Mouse (Mus musculus) spleen, adult 2 months (tissue): ENCODE data around the gene Defb48. TPM values are rescaled to one million over a fixed set of nuclear protein-coding genes. Genes with fewer than 3 reads are reported as not detected.

ENCODE experiments used
- DNase-seq, 2 experiments: peaks; one replicate each; pipeline versions ENCODE4 v3.0.0 to v3.0.0-alpha.2; 2012 to 2021; ENCODE audit warnings: low spot score in 2 of 2, low read depth in 1 of 2
- H3K27ac ChIP-seq: fragments of 200-500 bp; 2 replicates; pipeline ENCODE4 v1.5.1; 2012; ENCODE audit warnings: low read length, inconsistent platforms; ENCODE audit not compliant: insufficient read depth
- H3K27me3 ChIP-seq: fragments of 200-500 bp; 2 replicates; pipeline ENCODE4 v1.6.1; 2012; ENCODE audit warnings: mild to moderate bottlenecking, moderate library complexity, low read length, inconsistent platforms; ENCODE audit not compliant: control insufficient read depth, insufficient read depth
- H3K36me3 ChIP-seq: fragments of 200-500 bp; 2 replicates; pipeline ENCODE4 v1.6.1; 2012; ENCODE audit warnings: mild to moderate bottlenecking, low read length, inconsistent platforms; ENCODE audit not compliant: control insufficient read depth, insufficient read depth
- H3K4me1 ChIP-seq: fragments of 200-500 bp; 2 replicates; pipeline ENCODE4 v1.6.1; 2011; ENCODE audit warnings: inconsistent platforms; ENCODE audit not compliant: control insufficient read depth, insufficient read depth, insufficient read length
- H3K4me3 ChIP-seq: fragments of 200-500 bp; 2 replicates; pipeline ENCODE4 v1.5.1; 2011; ENCODE audit warnings: mild to moderate bottlenecking, inconsistent platforms; ENCODE audit not compliant: insufficient read depth, insufficient read length; ENCODE audit errors: extremely low read depth
- CTCF ChIP-seq: fragments of 200-500 bp; IDR thresholded peaks from 2 replicates; pipeline ENCODE4 v1.5.1; 2011; ENCODE audit warnings: mild to moderate bottlenecking, inconsistent platforms; ENCODE audit not compliant: insufficient read depth, insufficient read length, insufficient replicate concordance; ENCODE audit errors: extremely low read depth
- POLR2A ChIP-seq: fragments of 200-500 bp; IDR thresholded peaks from 2 replicates; pipeline ENCODE4 v1.6.1; 2011; ENCODE audit warnings: low read depth, low read length, inconsistent platforms
- WGBS: fragments of 180-500 bp; shearing (Covaris S2); methylation state at CpG from one replicate; pipeline ENCODE4 v1.1.7; 2018; 5-methylcytosine and 5-hydroxymethylcytosine counted together
- polyA plus RNA-seq: library from polyadenylated mRNA; depleted of rRNA; stranded (reverse); fragments of >200 nt; gene quantifications from 2 replicates; pipeline ENCODE4 v1.2.3, GENCODE M21; 2012

The Defb48 gene
- polyA plus RNA-seq, 1 experiment: not detected

DNA sequence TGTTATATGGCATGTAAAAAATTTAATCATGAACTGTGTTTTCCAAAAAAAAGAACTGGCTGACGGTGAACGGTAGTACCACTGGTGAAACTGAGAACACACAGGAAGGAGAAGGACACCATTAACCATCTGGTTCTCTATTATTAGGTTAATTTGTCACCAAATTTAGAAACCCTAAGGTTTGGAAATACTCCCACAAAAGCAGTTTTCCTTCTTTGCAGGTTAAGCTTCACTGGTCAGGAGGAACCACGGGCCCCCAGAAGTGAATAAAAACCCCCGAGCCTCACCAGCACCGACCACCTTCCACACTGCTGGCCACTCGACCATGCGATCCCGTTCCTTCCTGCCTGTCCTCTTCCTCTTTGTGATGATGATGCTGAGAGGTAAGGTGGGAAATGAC is 13.5 kb upstream of the Defb48 start, which contains the start of gene Defb47:
Gene Defb47 (plus strand): TSS at position 301 of the 400 bp plus-strand sequence.
- no peaks in the 10 kb centered on the region for H3K4me1 ChIP-seq
- H3K36me3 ChIP-seq: no peaks in the 10 kb centered on the region
- H3K27ac ChIP-seq: no peak within 1 kb of the TSS
- TF ChIP-seq POLR2A (no peak), CTCF (no peak)
- H3K27me3 ChIP-seq: no peaks in the 10 kb centered on the region
- no peak within 1 kb of the TSS for H3K4me3 ChIP-seq
- 30% methylated on average over 8 of the region's 8 CpGs for WGBS
- DNase-seq: no peak

DNA sequence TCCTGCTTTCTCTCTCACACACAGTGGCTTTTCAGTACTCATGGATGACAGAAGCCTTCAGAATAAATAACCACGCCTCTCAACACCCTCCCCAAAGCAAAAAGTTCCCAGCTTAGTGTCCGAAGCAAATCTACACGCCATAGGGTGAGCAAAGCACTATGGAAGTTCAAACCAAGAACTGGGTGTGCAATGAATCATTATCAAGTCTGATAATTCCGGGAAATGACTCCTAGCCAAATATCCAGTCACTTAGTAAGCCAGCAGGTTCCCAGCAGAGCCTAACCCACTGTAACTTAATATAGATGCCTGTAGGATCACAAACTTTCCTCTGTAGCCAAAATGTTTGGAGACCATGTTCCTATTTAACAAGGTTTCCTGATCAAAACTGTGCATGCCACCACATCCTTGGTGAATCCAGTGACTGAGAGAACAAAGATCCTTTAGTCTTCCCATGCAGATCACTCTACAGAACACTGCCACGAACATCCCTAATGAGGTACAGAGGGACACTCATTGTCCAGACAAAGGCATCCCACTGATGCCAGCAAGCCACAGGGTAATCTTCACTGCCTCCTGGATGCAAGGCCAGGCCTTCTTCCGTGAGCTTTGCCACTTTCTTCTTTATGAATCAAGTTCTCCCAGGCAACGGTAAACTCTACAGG is 7.7 kb upstream of the Defb48 start:
- TF ChIP-seq CTCF: no peak
- TF ChIP-seq POLR2A: no peak

DNA sequence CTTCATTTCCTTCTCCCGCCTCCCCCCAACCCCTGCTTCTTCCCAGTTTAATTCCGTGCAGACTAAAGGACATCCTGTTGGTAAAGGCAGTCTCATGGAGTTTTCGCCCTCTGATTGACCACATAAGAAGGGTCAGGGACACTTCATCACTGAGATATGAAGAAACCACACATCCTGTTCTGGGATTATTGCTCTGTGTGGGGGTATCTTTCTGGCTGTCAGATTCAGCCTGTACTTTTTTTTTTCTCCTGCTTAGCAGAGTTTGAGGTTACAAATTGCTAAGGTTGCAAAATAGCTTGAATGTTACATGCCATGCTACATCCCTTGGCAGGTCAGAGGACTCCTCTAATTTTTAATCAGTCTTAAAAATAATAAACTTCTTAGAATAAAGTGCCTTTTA is 7.0 kb upstream of the Defb48 start:
- no peaks in the 10 kb centered on the region for H3K27me3 ChIP-seq
- TF ChIP-seq POLR2A: no peak
- no peak for TF ChIP-seq CTCF
- no peak overlapping the region for H3K27ac ChIP-seq
- H3K4me1 ChIP-seq: no peaks in the 10 kb centered on the region; the same call in 1 of the 2 replicates
- no peak overlapping the region for H3K4me3 ChIP-seq
- DNase-seq: no peak
- WGBS: 27% methylated on average over 3 of the region's 3 CpGs
- H3K36me3 ChIP-seq: no peaks in the 10 kb centered on the region

More for the DNA sequence above, 7.7 kb upstream of the Defb48 start:
- H3K4me3 ChIP-seq: no peak overlapping the region
- 88% methylated on average over 7 of the region's 7 CpGs for WGBS
- H3K36me3 ChIP-seq: no peaks in the 10 kb centered on the region
- H3K27me3 ChIP-seq: no peaks in the 10 kb centered on the region
- no peaks in the 10 kb centered on the region; the same call in 1 of the 2 replicates for H3K4me1 ChIP-seq
- H3K27ac ChIP-seq: no peak overlapping the region
- DNase-seq: no peak

DNA sequence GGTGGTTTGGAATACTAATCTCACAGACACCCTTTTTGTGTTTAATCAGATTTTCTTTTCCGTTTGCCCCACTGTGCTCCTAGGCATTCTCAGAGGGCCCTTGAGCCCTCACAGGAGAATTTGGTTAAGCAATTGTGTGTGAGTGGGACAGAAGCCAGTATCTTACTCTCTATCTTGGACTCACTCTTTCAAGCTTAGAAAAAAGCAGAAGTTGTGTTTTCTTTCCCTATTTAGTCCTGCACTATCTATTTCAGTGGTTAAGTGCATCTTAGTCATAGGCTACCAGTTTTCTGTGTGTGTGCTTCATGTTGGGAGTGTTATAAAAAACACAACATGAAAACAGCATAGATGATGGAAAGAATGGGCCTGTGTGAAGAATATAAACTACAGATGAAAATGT is 4.5 kb downstream of the Defb48 start:
- no peak overlapping the region for H3K27ac ChIP-seq
- H3K4me3 ChIP-seq: no peak overlapping the region
- WGBS: 52% methylated on average over 1 of the region's 1 CpGs
- no peaks in the 10 kb centered on the region for H3K36me3 ChIP-seq
- DNase-seq: no peak
- no peaks in the 10 kb centered on the region for H3K4me1 ChIP-seq
- TF ChIP-seq POLR2A (no peak), CTCF (no peak)
- H3K27me3 ChIP-seq: no peaks in the 10 kb centered on the region

DNA sequence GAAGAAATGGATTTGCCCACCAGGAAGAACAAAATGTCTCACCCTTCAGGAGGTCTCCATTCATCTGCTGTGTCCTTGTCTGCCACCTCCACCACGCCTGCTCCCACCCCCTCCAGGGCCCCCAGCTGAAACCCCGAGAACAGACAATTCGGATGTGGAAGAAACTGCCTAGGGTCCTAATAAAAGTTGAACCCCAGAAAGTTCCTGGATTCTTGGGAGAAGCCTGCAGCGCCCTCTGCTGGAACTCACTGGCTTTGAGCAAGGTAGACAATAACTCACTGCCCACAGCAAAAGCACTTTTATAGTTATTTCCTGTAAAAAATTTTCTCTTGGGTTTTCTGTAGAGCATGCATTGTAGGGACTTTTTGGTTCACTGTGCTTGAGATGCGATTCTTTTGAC is 9.3 kb downstream of the Defb48 start:
- WGBS: 56% methylated on average over 5 of the region's 5 CpGs
- no peaks in the 10 kb centered on the region for H3K36me3 ChIP-seq

DNA sequence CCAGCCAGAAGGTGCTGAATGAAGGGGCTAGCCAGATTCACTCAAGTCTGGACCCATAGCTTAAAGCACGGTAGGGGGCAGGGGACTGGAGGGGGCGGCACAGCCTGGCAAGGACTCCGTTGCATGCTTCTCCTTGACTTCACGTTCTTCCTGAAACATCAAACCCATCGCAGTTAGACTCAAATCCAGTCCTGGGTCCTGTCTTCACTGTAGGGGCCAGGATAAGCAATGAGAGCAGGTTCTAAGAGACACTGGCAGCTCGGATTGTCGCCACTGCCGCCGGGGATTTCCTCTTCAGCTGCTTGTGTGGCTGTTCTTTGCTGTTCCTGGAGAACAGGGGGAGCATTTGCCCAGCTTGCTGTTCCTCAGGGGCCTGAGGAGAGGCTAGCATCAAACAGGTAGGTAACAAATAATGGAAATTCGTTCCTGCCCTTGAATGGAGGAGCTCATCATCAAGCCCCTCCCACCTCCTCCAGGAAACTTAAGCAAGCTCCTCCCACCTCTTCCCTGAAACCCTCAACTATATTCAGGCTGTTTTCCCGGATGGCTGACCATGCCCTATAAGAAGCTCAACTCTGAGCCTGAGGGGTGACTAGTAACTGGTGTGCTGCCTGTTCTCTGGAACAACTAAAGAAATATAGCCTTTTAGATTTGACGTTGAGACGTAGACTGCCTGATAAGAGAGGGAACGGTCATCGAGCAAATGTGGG is 18.3 kb downstream of the Defb48 start:
- no peak for TF ChIP-seq POLR2A
- TF ChIP-seq CTCF: no peak
- WGBS: 43% methylated on average over 15 of the region's 15 CpGs
- DNase-seq: no peak

More for the DNA sequence above, 9.3 kb downstream of the Defb48 start:
- Histone ChIP-seq H3K27ac (no peak overlapping the region), H3K4me1 (no peaks in the 10 kb centered on the region), H3K4me3 (no peak overlapping the region), H3K27me3 (no peaks in the 10 kb centered on the region)
- DNase-seq: peak; percentile 4 to 49
- TF ChIP-seq CTCF (0 out of 2 replicates have a peak, but pooled peaks have one; percentile 35), POLR2A (no peak)

DNA sequence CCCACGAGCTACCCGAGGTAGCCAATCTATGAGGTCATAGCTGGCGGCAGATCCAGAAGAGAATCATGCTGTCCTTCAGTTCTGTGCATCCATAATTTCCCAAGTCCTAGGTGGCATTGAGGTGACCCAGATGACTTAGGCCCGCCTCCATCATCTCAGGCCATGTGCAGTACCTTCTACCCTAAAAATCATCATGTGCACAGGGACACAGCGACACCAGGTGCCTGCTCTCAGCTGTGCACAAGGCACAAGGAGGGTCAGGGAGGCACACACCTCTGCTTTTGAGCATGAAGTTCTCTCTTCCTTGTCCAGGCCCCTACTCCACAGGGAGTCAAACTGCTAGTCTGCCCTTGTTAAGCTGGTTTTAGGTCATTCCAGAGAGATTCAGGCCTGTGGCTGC is 19.0 kb downstream of the Defb48 start:
- H3K27ac ChIP-seq: no peak overlapping the region
- no peak overlapping the region for H3K4me3 ChIP-seq
- no peaks in the 10 kb centered on the region for H3K4me1 ChIP-seq
- no peaks in the 10 kb centered on the region for H3K27me3 ChIP-seq
- TF ChIP-seq POLR2A (no peak), CTCF (peak; percentile 5; the same call in 1 of the 2 replicates)
- WGBS: 77% methylated on average over 5 of the region's 5 CpGs
- DNase-seq: no peak
- H3K36me3 ChIP-seq: no peaks in the 10 kb centered on the region

More for the DNA sequence above, 18.3 kb downstream of the Defb48 start:
- no peak overlapping the region for H3K4me3 ChIP-seq
- no peak overlapping the region for H3K27ac ChIP-seq
- no peaks in the 10 kb centered on the region for H3K4me1 ChIP-seq
- H3K27me3 ChIP-seq: no peaks in the 10 kb centered on the region
- H3K36me3 ChIP-seq: no peaks in the 10 kb centered on the region
